Mouse (Mus musculus): ENCODE results near the gene Hist1h2ap.
A peak's percentile ranks its signal among the peaks of the same experiment; 100 is the strongest.
"Not testable (repeated sequence)": the region's sequence is repeated elsewhere in the genome, so short reads cannot be mapped to it uniquely, and the experiment has no call there.

Gene Hist1h2ap

DNA sequence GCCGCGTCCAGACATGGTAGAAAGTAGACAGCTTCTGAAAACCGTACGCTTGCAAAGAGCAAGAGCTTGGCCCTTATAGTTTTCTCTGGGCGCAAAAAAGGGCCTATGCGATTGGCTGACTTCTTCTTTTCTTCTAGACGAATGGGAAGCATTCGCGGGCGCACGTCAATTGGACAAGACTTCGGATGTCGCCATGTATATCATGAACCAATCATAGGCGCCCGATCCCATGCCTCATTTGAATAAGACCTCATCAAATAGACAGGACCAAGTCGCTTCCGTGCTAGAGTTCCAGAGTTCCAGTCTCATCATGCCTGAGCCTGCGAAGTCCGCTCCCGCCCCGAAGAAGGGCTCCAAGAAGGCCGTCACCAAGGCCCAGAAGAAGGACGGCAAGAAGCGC, at the start of gene Hist1h2ap, which contains the start of gene Hist1h2br:
TSS of gene Hist1h2ap (minus strand) at position 47 of the 400 bp plus-strand sequence.
TSS of gene Hist1h2br (plus strand) at position 283 of the 400 bp plus-strand sequence.
- DNase-seq (ENCODE audit: low spot score in 2 of 2), result not testable (repeated sequence)

DNA sequence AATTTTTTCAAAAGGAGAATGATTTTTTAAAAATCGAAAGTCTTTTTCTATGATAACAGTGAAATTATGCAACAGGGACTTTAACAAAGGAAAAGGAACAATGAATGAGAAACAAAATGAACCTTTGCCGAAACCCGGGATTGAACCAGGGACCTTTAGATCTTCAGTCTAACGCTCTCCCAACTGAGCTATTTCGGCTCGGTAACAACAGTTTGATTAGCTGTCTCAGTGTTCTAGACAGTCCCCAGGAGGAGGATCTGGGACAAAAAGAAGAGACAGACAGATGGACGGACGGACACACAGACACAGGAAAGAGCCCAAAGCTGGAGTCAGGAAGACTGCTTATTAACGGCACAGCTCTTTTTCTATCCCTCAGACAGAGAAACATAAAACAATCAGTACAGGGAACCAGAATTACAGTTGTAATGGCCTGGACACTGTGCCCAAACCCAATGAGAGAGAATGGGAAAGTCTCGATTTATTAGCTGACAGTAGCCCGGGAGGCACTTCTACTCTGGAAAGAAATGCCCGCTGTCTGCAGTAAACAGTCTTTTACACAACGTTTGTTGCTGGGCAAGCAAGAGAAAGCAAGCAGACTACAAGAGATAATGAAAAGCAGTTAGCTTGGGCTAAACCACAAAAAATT, 49.6 kb upstream of the Hist1h2ap start:
- peak in 1 of 2 experiments; percentile 51 for DNase-seq (ENCODE audit: low spot score in 2 of 2)

DNA sequence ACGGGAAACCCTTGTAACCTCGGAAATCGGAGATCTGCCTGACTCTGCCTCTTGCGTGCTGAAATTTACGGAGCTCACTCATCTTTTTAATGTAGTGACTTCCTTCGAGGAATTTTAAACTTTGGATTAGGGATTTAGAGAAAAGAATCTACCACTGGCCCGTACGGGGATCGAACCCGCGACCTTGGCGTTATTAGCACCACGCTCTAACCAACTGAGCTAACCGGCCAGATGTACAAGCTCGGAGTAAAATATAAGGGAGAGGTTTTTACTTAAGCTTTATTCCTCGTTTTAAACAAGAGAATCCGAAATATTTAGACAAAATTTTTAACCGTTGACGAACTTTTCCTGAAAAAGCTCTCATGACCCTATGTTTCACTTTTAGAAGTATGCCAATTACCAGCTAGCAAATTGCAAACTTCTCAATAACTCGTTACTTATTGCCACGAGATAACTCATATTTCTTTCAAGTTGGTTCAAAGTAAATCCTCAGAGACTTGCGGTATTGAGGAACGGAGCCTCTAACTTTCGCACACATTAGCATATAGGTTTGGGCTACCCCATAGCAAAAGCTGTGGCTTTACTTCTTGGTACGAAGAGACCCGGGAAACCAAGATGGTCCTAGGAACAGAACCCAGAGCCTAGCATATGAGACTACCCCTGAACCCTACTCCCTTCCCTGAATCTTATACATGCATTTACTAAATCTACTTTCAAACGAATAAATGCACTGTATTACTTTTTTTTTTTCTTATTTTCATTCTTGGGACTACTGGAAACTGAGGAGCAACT, 48.8 kb upstream of the Hist1h2ap start:
- DNase-seq (ENCODE audit: low spot score in 2 of 2), result peak in 1 of 2 experiments; percentile 55

DNA sequence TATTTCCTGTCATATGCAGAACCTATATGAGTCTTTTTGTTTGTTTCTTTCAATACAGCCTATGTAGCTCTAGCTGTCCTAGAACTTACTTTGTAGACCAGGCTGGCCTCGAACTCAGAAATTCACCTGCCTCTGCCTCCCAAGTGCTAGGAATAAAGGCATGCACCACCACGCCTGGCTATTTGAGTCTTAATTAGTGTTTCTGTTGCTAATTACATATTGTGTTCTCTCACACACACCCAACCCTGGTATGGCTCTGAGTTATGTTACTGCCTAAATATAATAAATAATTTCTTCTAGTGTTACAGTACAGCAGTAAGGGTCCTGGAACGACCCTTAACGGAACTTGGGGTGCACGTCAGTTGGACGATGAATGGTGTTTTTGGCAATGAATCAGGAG, 47.4 kb upstream of the Hist1h2ap start:
- no peak for DNase-seq (ENCODE audit: low spot score in 2 of 2)

DNA sequence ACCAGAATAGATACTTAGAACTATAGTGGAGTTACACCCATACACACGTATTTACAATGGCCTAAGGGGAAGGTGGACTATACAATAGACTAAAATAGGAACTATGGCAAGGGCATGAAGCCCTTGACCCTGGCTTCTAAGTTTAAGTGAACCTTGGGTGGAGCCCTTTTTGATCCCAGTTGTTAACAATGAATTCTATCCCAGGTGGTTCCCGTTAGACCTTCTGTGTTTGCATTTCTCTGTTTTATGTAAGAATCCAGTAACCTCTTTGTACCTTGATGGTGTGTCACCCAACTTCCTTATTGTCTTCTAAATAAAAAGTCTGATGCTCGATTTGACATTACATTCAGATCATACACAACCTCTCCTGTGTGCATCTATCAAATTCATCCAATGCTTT, 32.2 kb upstream of the Hist1h2ap start:
- not testable (repeated sequence) for DNase-seq (ENCODE audit: low spot score in 2 of 2)

DNA sequence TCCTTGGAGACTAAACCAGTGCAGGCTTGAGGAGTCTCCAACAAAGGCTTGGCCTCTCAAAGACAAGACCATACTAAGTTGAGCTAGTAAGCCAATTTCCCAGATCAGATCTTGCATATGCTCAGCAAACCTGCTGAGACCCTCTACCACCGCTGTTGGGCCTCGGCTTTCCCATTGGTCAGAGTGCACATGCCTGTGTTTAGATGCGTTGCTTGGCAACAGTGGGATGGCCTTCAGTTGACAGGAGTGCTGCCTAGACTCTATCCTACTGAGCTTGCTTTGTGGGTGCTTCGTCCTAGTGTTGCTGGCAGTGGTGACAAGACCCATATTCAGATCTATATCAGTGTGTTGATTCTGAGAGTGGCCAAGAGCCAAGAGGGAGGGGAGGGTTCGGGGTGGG, 28.3 kb upstream of the Hist1h2ap start:
- no peak for DNase-seq (ENCODE audit: low spot score in 2 of 2)

DNA sequence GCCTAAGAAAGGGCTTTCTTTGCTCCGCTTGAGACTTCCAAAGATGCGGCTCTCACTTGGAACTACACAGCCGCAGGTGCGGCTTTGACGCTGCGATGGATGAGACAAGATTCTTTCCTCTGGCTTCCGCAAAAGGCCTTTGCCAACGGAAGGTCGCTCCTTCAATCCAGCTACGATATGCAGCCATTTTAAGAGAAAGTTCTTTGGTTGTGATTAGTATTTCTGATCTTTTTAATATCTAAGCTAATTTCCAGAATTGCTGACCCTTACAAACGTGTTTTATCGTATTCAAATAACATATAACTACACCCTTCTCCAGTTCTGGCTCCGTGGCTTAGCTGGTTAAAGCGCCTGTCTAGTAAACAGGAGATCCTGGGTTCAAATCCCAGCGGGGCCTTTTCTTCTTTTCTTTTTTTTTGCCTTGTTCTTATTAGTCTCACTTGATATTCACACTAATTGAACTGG, 22.4 kb upstream of the Hist1h2ap start:
- DNase-seq (ENCODE audit: low spot score in 2 of 2), result peak; percentile 6 to 30

DNA sequence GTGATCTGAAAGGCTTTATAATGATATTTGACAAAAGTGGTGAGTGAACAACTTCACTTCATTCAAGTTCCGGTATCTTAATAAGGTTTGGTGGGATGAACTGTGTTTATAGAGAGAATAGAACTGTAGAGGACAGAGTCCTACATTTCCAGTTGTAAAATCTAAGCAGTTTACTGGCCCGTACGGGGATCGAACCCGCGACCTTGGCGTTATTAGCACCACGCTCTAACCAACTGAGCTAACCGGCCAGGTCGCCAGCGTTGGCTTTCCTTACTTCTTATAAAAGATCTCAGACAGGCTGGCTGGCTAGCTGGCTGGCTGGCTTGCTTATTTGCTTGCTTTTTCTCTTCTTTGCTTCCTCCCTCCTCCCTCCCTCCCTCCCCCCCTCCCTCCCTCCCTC, 21.8 kb upstream of the Hist1h2ap start:
- DNase-seq (ENCODE audit: low spot score in 2 of 2), result peak; percentile 45 to 84

DNA sequence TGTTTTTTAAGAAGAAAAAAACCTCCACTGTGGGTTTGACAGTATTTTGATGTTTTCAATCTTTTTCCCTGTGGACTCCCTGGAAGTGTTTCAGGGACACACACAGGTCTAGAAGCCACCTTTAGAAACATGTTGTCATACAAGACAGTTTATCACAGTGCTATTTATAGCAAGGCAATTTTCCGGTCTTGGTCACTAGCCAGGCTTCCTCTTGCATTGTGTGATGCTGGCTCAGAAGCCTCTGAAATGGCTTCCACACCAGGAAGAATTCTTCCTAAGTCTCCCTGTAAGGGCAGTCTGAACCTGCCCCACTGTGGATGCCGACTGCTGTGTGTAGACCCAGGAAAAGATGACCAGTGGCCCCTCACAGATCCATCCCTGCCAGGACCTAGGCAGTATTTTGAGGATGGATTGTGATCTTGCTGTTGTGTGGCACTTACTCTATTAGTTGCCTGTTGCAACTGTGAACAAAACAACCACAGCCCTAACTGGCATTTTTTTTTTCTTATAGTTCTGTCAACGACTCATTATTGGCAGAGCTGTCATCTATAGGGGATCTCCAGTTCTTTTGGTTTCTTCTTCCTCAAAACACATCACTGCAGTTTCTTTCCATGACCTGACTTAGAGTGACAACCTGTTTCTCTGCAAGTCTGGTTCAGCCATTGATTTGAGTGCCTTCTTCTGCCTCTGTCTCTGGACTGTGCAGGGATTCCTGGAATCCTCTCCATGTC, 19.1 kb upstream of the Hist1h2ap start:
- DNase-seq (ENCODE audit: low spot score in 2 of 2), result no peak

DNA sequence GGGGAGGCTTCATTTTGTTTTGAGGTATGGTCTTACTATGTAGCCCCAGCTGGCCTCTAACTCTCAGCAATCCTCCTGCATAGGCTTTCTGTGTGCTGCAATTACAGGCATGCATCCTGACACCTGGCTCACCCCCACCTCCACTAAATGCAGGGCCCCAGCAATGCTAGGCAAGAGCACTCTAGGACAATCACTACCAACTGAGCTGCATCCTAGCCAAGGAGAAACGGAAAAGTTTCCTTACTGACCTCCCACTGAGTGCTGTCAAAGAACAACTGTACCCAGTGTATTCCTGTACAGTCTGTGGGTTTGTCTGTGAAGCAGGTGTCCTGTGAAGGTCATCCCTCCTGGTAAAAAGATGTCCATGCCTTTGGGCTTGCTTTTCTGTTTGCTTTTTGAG, 17.4 kb upstream of the Hist1h2ap start:
- not testable (repeated sequence) for DNase-seq (ENCODE audit: low spot score in 2 of 2)

DNA sequence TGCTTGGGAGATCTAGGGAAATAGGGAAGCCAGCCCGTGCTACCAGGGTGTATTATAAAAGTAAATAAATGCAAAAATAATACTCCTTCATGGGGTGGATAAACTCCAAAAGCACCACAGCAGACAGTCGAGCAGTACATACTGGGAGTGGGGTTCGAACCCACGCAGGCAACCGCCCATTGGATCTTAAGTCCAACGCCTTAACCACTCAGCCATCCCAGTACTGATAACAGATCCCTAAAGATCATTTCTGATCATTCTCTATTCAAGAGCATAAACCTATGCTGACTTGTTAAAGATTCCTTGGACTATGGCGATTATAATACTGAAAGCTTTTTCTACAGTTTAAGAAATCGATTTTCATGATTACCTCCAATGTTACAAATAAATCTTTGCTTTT, 14.6 kb upstream of the Hist1h2ap start:
- no peak for DNase-seq (ENCODE audit: low spot score in 2 of 2)

DNA sequence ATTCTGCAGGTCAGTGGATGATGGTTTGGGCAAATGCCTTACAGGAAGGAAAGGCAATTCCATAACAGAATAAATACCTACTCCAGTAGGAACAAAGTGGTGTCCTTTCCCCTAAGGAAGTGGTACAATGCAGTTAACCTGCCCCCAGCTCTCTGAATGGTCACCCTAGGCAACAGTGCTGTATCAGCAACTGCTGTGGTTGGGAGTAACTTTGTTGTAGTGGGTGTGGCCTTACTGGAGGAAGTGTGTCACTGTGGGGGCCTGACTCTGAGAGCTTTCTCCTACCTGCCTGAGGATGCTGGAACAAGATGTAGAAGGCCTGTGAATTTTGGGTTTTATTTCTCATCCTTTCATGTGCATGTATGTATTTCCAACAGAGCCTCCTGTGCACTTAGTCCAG, 13.0 kb upstream of the Hist1h2ap start:
- DNase-seq (ENCODE audit: low spot score in 2 of 2), result not testable (repeated sequence)

DNA sequence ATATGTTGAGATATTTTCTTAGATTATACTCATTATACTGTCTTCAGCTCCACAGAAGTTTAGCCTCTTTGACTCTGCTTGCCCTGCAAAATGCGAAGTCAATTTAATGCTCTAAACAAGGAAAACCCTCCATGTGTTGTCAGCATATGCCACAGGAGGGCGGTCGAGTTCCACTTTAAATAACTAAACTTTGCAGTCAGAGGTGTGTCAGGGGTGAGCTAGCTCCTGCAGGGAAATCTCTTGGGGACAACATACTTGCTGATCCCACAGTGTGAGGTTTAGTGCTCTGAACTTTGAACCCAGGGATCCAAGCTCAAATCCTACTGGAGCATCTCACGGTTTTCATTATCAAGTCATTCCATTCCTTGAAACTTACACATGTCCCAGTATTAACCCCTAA, 7.2 kb upstream of the Hist1h2ap start:
- DNase-seq (ENCODE audit: low spot score in 2 of 2), result not testable (repeated sequence)

DNA sequence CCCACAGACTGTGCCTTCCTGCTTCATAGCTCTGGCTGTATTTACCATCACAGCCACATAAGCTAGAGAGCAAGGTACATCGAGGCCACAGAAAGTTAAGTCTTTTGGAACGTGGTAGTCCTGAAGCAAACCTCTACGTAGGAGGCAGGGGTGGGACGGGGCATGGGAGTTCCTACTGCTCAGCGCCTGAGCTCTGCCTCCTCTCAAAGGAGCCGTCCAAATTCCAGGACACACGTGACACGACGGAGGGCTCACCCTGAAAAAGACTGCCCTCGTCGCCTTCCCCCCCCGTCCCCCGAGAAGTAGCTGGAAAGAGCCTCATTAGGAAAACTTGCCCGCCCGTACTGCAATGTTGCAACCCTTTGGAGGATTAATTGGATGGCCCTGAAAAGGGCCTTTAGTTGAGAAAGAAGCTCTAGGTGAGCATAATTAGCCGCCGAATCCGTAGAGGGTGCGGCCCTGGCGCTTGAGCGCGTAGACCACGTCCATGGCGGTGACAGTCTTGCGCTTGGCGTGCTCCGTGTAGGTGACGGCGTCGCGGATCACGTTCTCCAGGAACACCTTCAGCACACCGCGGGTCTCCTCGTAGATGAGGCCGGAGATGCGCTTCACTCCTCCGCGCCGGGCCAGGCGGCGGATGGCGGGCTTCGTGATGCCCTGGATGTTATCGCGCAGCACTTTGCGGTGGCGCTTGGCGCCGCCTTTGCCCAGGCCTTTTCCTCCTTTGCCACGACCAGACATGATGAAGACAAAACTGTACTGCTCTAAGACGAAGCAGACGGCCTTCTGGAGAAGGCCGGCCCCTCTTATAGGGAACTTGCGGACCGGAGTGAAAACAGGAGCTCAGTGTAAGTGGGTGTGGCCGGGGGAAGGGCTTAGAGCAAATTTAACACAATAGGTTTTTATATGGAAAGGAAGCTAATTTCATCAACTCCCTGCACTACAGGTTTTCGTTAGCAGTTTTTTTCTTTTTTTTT, 1.6 kb downstream of the Hist1h2ap start, which contains the start of gene Hist1h4n:
TSS of gene Hist1h4n (minus strand) at position 779 of the 977 bp plus-strand sequence.
- DNase-seq (ENCODE audit: low spot score in 2 of 2), result peak; percentile 13 to 20

DNA sequence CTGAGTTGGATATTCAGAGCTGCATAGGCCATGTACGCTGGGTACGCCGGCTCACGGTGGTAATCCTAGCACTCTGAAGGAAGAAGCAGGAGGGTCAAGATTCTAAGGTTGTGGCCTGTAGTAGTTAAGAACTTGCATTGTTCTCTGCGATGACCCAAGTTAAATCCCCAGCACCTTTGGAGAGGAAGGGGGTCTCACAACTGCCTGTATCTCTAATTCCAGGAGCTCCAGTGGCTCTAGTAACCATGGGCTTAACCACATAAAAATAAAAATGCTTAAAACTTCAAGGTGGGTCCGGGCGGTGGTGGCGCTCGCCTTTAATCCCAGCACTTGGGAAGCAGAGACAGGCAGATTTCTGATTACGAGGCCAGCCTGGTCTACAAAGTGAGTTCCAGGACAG, 3.0 kb downstream of the Hist1h2ap start:
- DNase-seq (ENCODE audit: low spot score in 2 of 2), result no peak

DNA sequence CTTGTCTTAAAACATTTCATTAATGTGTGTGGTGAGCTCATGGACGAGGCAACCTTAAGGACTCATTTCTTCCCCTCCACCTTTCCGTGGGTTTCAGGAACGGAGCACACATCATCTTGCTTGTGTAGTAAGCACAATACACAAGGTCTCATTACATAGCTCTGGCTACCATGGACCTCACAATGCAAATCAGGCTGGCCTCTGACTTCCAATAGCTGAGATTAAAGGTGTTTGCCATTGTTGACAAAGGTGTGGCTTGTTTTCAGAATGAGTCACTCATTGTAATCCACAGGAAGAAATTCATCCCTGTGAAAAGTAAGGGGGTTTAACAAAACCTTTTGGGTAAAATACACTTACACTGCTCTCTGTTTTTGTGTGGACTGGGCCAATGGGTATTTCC, 4.8 kb downstream of the Hist1h2ap start:
- no peak for DNase-seq (ENCODE audit: low spot score in 2 of 2)

DNA sequence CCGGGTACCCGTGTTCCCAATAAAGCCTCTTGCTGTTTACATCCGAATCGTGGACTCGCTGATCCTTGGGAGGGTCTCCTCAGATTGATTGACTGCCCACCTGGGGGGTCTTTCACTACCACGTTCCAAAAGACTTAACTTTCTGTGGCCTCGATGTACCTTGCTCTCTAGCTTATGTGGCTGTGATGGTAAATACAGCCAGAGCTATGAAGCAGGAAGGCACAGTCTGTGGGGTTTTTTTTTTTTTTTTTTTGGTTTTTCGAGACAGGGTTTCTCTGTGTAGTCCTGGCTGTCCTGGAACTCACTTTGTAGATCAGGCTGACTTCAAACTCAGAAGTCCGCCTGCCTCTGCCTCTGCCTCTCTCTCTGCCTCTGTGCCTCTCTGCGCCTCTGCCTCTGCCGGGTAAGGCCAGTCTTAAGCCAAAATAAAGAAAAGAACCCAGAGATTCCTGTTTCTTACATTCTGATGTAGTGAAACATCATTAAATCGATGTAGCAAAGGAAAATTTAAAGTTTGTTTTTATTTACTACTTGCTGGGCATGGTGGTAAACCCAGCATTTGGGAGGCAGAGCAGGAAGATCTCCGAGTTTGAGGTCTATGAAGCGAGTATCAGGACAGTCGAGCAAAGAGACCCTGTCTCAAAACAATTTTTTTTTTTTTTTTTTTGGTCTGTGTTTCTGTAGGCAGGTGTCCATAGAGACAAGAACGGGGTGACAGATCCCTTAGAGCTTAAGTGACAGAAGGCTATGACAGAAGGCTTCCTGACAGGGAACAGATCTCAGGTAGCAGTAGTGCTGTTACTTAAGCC, 13.0 kb downstream of the Hist1h2ap start:
- DNase-seq (ENCODE audit: low spot score in 2 of 2), result not testable (repeated sequence)

DNA sequence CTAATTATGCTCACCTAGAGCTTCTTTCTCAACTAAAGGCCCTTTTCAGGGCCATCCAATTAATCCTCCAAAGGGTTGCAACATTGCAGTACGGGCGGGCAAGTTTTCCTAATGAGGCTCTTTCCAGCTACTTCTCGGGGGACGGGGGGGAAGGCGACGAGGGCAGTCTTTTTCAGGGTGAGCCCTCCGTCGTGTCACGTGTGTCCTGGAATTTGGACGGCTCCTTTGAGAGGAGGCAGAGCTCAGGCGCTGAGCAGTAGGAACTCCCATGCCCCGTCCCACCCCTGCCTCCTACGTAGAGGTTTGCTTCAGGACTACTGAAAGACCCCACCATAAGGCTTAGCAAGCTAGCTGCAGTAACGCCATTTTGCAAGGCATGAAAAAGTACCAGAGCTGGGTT, 21.2 kb downstream of the Hist1h2ap start:
- DNase-seq (ENCODE audit: low spot score in 2 of 2), result not testable (repeated sequence)

DNA sequence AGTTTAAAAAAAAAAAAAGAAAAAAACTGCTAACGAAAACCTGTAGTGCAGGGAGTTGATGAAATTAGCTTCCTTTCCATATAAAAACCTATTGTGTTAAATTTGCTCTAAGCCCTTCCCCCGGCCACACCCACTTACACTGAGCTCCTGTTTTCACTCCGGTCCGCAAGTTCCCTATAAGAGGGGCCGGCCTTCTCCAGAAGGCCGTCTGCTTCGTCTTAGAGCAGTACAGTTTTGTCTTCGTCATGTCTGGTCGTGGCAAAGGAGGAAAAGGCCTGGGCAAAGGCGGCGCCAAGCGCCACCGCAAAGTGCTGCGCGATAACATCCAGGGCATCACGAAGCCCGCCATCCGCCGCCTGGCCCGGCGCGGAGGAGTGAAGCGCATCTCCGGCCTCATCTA, 21.8 kb downstream of the Hist1h2ap start, which contains the start of gene Hist1h4m:
TSS of gene Hist1h4m (plus strand) at position 208 of the 400 bp plus-strand sequence.
- DNase-seq (ENCODE audit: low spot score in 2 of 2), result peak; percentile 30 to 32

DNA sequence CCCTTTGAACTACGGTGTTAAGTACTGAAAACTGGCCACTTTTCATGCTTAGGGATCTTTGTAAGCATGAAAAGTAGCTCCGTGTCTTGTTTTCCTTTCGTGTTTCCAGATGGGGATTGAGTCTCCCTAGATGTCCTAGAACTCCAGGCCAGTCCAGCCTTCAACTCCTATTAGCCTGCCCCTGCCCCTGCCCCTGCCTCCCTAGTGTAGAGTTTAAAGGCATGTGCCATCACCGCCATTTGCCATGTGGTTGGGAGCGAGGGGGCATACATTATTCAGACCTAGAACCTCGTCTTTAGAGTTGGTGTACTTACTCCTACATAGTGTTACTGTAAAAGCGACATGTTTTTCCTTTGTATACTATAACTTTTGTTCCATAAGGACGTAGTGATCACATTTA, 22.2 kb downstream of the Hist1h2ap start:
- DNase-seq (ENCODE audit: low spot score in 2 of 2), result not testable (repeated sequence)

Data from frontal cortex, postnatal 14 days (tissue).